Mouse (Mus musculus) spleen, postnatal 10 days (tissue): Measurements from ENCODE around the gene Gmds.

ENCODE experiments used
- DNase-seq, 2 experiments: peaks; one replicate each; pipeline ENCODE4 v3.0.0; 2021 to 2022; ENCODE audit warnings: low spot score in 2 of 2

The Gmds gene

GRCm38 (mm10) chr13:31784757-31785156 is 553.8 kb downstream of the Gmds start:
- no peak for DNase-seq

GRCm38 (mm10) chr13:31782063-31782462 is 556.5 kb downstream of the Gmds start:
- DNase-seq, result no peak

GRCm38 (mm10) chr13:31780299-31780698 is 558.2 kb downstream of the Gmds start:
- no peak for DNase-seq

GRCm38 (mm10) chr13:31779281-31779981 is 559.1 kb downstream of the Gmds start:
- no peak for DNase-seq

- DNase-seq, result no peak
Observed at GRCm38 (mm10) chr13:31775762-31776161, 562.8 kb downstream of the Gmds start.

- no peak for DNase-seq
Observed at GRCm38 (mm10) chr13:31772882-31773281, 565.7 kb downstream of the Gmds start.
